Mouse (Mus musculus): ENCODE data around the gene Fntb. TPM values are rescaled to one million over a fixed set of nuclear protein-coding genes. Genes with fewer than 3 reads are reported as not detected.
A peak's percentile ranks its signal among the peaks of the same experiment; 100 is the strongest.

Gene Fntb
- polyA plus RNA-seq, 1 experiment from 2014 or later = 30.9 TPM

DNA sequence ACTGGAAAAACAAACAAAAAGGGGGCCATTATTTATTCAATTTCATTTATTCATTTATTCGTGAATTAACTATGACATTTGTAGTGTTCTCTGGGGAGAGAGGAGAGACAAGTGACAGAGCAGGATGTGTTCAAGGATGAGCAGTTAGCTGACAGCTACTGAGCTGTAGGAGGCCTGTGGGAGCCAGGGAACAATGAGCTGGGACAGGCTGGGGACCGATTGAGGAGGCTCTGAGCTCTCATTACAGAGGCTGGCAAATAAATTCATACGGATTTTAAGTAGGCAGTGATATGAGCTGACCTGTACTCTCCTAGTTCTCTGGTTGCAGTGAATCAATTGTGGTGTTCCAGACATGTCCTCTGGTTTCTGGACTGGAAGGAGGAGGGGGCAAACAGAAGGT, 125.8 kb downstream of the Fntb start:
- no peak overlapping the region for H3K27ac ChIP-seq (ENCODE audit: poor library complexity, severe bottlenecking)

DNA sequence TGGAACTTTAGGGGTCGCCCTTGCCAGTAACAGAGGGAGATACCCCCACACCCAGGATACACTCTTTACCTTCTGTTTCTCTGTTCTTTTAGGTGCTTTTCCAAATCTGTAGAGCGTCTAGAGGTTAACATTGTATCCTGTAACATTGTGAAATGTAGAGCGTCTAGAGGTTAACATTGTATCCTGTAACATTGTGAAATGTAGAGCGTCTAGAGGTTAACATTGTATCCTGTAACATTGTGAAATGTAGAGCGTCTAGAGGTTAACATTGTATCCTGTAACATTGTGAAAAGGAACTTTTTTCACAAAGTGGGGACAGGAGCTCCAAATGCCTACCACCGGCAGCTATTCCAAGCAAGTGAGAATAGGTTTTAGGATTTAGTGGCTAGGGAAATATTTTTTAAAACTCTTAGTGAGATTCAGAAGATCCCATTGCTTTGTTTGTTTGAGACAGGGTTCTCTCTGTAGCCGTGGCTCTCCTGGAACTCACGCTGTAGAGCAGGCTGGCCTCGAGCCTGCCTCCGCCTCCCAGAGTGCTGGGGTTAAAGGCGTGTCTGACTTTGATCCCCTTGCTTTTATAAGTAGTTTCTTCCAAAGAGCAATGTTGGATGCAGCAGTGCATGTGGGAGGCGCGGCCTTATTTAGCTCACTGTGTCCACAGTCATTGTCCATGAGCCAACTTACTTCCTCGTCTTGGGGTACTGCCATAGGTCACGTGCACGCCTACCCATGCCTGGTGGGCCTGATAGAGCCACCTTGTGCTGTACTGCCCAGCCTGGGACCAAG, 127.7 kb downstream of the Fntb start:
- no peak overlapping the region for H3K4me2 ChIP-seq
- H3K9me3 ChIP-seq (replicated peaks) = no peaks in the 10 kb centered on the region
- no peak overlapping the region for H3K27ac ChIP-seq (ENCODE audit: poor library complexity, severe bottlenecking)
- peaks cover 25% of the 10 kb centered on the region for H3K36me3 ChIP-seq
- H3K4me3 ChIP-seq = no peak overlapping the region
- no peak for ATAC-seq (ENCODE audit: insufficient number of reproducible peaks, low FRiP score)
- no peak overlapping the region for H3K9ac ChIP-seq
- peaks cover 30% of the 10 kb centered on the region for H3K4me1 ChIP-seq (replicated peaks)
- WGBS = 90% methylated on average over 16 of the region's 16 CpGs
- H3K27me3 ChIP-seq (replicated peaks) = no peaks in the 10 kb centered on the region

More for the DNA sequence above, 125.8 kb downstream of the Fntb start:
- Histone ChIP-seq H3K9ac (no peak overlapping the region), H3K27me3 (replicated peaks) (no peaks in the 10 kb centered on the region), H3K36me3 (peaks cover 26% of the 10 kb centered on the region), H3K4me1 (replicated peaks) (peaks cover 34% of the 10 kb centered on the region), H3K4me3 (no peak overlapping the region), H3K9me3 (replicated peaks) (no peaks in the 10 kb centered on the region), H3K4me2 (no peak overlapping the region)
- ATAC-seq (ENCODE audit: insufficient number of reproducible peaks, low FRiP score) = no peak
- 82% methylated on average over 3 of the region's 3 CpGs for WGBS

DNA sequence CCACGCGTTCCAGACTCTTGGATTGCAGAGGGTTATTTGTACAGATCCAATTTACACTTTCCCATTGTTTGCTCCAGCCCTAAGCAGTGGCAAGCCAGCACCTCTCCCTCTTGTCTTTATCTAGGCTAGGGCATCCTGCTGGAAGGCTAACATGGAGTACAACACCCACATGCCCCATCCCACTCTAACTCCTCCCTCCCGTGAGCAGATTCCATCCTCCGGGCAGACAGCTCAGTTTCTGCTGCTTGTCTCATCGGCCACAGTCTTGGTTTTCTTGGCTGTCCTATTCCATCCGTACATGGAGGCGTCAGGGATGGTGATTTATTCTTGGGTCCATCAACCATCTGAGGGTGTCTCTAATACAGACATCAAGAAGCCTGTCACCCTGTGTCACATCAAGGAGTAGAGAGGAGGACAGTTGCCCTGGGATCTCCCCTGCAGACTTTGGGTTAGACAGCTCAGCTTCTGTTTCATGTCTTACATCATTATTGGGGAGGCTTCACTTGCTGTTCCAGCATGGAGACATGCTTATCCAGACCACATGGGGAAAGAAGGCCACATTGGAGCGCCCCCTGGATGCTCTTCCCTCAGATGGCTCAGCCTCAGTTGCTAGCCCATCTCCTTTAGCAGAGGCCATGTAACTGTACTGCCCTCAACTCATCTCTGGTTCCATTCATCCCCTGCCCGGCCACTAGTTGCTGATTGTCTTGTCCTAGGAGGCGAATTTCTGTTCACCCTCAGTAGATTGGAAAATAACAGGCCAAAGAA, 129.6 kb downstream of the Fntb start:
- H3K4me3 ChIP-seq = no peak overlapping the region
- H3K27ac ChIP-seq (ENCODE audit: poor library complexity, severe bottlenecking) = peak overlapping the region; percentile 76
- H3K4me1 ChIP-seq (replicated peaks) = peaks cover 30% of the 10 kb centered on the region
- H3K27me3 ChIP-seq (replicated peaks) = no peaks in the 10 kb centered on the region
- no peak for ATAC-seq (ENCODE audit: insufficient number of reproducible peaks, low FRiP score)
- H3K36me3 ChIP-seq = peaks cover 22% of the 10 kb centered on the region
- 71% methylated on average over 10 of the region's 10 CpGs for WGBS
- H3K4me2 ChIP-seq = no peak overlapping the region
- no peaks in the 10 kb centered on the region for H3K9me3 ChIP-seq (replicated peaks)
- H3K9ac ChIP-seq = no peak overlapping the region

DNA sequence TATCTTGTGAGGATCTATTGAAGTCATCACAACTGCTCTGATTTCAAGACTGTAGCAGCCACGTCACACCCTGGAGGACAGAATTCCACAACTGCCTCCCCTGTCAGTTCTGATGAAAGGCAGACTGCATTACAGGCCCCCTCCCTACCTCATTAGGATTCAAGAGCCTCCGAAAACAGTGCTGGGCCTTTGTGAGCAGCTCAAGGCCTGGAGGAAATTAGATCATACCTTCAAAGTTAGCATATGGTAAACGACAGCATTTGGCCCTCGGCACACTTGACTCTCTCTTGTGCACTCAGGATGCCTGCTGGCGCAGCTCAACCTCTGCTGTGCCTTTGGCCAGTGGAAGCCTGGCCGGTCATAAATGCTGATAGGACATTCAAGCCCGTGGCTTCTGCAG, 130.4 kb downstream of the Fntb start:
- Histone ChIP-seq H3K4me2 (peak overlapping the region; percentile 1; the same call in 1 of the 2 replicates), H3K36me3 (peaks cover 28% of the 10 kb centered on the region), H3K9ac (no peak overlapping the region), H3K4me3 (no peak overlapping the region), H3K4me1 (replicated peaks) (peaks cover 30% of the 10 kb centered on the region), H3K27me3 (replicated peaks) (no peaks in the 10 kb centered on the region), H3K9me3 (replicated peaks) (no peaks in the 10 kb centered on the region), H3K27ac (ENCODE audit: poor library complexity, severe bottlenecking) (peak overlapping the region; percentile 76)
- WGBS = 16% methylated on average over 7 of the region's 7 CpGs
- peak; percentile 70 for ATAC-seq (ENCODE audit: insufficient number of reproducible peaks, low FRiP score)

DNA sequence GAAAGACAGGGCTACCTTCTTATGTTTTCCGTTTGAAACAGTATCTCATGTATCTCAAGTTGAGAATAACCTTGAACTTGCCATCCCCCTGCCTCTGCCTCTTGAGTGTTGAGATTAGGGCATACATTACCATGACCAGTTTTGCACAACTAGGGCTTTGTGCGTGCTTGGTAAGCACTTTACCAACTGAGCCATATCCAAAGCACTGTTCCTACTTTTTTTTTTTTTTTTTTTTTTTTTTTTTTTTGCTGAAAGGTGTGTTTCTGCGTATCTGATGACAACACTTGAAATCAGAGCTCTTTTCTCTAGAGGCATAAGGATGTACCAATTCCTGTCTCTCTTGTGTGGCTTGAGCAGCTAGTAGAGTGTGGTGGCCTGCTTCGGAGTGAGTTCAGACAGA, 131.2 kb downstream of the Fntb start:
- Histone ChIP-seq H3K4me3 (no peak overlapping the region), H3K9me3 (replicated peaks) (no peaks in the 10 kb centered on the region), H3K9ac (no peak overlapping the region), H3K4me2 (no peak overlapping the region), H3K36me3 (peaks cover 33% of the 10 kb centered on the region), H3K4me1 (replicated peaks) (peaks cover 25% of the 10 kb centered on the region), H3K27me3 (replicated peaks) (no peaks in the 10 kb centered on the region), H3K27ac (ENCODE audit: poor library complexity, severe bottlenecking) (peak overlapping the region; percentile 76)
- WGBS = 80% methylated on average over 4 of the region's 4 CpGs
- ATAC-seq (ENCODE audit: insufficient number of reproducible peaks, low FRiP score) = no peak

DNA sequence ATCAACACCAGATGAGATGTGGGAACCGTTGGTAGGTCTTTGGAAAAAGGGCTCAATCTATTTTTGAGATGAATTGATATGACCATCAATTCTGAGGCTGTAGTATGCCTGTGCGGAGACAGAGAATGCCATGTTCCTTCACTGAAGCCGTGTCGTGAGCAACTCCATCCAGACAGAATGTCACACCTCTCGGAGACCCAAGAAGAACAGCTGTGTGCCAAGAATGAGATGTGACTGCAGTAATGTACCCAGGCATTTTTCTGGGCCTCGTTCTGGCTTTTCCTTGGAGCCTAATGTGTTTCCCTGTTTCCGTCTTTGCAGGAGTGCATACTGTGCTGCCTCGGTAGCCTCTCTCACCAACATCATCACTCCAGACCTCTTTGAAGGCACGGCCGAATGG, 131.6 kb downstream of the Fntb start:
- no peaks in the 10 kb centered on the region for H3K27me3 ChIP-seq (replicated peaks)
- H3K27ac ChIP-seq (ENCODE audit: poor library complexity, severe bottlenecking) = no peak overlapping the region
- no peak overlapping the region for H3K9ac ChIP-seq
- no peaks in the 10 kb centered on the region for H3K9me3 ChIP-seq (replicated peaks)
- H3K4me3 ChIP-seq = no peak overlapping the region
- H3K4me2 ChIP-seq = no peak overlapping the region
- peaks cover 29% of the 10 kb centered on the region for H3K36me3 ChIP-seq
- ATAC-seq (ENCODE audit: insufficient number of reproducible peaks, low FRiP score) = no peak
- 85% methylated on average over 10 of the region's 10 CpGs for WGBS
- H3K4me1 ChIP-seq (replicated peaks) = peaks cover 22% of the 10 kb centered on the region

DNA sequence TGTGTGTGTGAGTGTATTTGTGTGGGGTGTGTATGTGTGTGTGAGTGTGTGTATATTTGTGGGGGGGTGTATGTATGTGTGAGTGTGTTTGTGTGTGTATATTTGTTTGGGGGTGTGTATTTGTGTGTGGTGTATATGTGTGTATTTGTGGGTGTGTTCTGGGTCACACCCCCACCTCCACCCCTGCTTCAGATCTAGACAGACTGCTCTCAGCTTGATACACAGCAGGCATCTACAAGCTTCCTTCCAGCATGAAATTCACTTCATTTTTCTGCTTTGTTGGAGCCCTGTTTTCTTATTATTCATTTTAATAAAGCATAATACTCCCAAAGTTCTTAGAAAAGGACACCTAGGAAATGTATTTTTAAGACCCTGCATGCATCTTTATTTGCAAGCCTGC, 132.8 kb downstream of the Fntb start:
- ATAC-seq (ENCODE audit: insufficient number of reproducible peaks, low FRiP score) = no peak
- Histone ChIP-seq H3K27me3 (replicated peaks) (no peaks in the 10 kb centered on the region), H3K27ac (ENCODE audit: poor library complexity, severe bottlenecking) (no peak overlapping the region), H3K4me2 (no peak overlapping the region), H3K9me3 (replicated peaks) (no peaks in the 10 kb centered on the region), H3K9ac (no peak overlapping the region), H3K4me3 (no peak overlapping the region), H3K4me1 (replicated peaks) (peaks cover 22% of the 10 kb centered on the region), H3K36me3 (peaks cover 22% of the 10 kb centered on the region)

DNA sequence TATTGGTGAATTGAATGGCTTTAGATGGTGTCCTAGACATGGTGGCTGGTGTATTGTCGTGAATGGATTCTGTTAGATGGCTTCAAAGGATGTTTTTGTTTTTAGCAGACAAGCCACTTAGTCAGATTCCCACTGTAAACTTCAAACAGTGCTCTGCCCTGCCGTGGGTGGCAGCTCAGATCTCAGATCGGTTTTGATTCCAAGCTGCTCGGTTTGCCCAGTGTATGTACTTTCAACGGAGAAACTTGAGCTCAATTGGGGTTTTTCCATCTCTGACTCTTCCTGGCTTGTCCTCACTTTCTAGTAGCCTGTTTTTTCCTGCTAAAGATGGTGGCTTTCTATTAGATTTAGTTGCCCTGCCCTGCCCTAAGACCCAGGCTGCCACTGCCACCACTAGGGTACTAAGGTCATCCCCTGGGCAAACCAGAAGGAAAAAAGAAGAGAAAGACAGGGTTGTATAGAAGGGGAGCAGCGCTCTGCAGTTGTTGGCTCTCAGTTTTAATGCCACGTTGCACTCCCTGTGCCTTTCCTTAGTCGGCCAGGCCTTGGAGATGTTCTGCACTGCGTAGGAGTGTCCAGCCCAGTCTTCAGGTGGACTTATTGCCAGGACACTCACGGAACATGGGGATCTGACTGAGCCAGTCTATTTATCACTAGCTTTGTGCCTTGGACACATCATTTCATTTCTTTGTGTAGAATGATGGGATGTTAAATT, 134.0 kb downstream of the Fntb start:
- Histone ChIP-seq H3K27me3 (replicated peaks) (no peaks in the 10 kb centered on the region), H3K4me1 (replicated peaks) (peaks cover 21% of the 10 kb centered on the region), H3K9ac (no peak overlapping the region), H3K9me3 (replicated peaks) (no peaks in the 10 kb centered on the region), H3K4me2 (no peak overlapping the region), H3K4me3 (no peak overlapping the region), H3K36me3 (peaks cover 22% of the 10 kb centered on the region), H3K27ac (ENCODE audit: poor library complexity, severe bottlenecking) (no peak overlapping the region)
- 88% methylated on average over 10 of the region's 10 CpGs for WGBS
- ATAC-seq (ENCODE audit: insufficient number of reproducible peaks, low FRiP score) = no peak

DNA sequence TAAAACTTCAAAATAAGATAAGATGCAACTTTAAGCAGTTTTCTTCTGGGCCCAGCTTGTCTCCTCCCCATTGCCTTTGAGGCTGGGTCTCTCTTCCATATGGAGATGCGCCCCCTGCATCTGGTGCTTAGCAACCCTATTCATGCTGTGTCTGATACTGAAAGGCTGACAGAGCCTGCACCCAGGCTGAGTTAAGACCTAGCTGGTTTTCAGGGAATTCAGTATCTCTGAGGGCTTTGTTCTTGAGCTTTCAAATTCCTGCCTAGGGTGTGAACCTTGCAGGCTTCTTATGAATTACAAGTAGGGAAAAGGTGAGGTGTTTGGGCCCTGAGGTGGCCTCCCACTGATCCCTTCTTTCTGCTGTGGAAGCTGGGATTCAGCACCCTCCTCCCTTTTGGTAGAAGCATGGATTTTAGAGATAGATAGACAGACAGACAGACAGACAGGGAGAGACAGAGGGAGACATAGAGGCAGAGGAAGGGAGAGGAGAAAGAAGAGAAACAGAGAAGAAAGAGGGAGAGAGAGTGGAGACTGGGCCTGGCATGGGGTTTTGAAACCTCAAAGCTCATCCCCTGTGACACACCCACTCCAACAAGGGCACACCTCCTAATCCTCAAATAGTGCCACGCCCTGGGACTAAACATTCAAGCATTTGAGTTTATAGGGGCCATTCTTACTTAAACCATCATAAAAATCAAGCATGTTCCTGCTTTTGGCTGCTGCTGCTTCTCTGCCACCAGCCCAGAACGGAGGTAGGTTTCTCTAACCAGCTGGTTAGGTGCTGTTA, 136.3 kb downstream of the Fntb start:
- no peak overlapping the region for H3K4me3 ChIP-seq
- no peak overlapping the region for H3K4me2 ChIP-seq
- WGBS = 87% methylated on average over 3 of the region's 3 CpGs
- H3K27ac ChIP-seq (ENCODE audit: poor library complexity, severe bottlenecking) = no peak overlapping the region
- H3K9me3 ChIP-seq (replicated peaks) = no peaks in the 10 kb centered on the region
- H3K4me1 ChIP-seq (replicated peaks) = no peaks in the 10 kb centered on the region
- H3K36me3 ChIP-seq = peaks cover 23% of the 10 kb centered on the region
- no peaks in the 10 kb centered on the region for H3K27me3 ChIP-seq (replicated peaks)
- ATAC-seq (ENCODE audit: insufficient number of reproducible peaks, low FRiP score) = no peak
- no peak overlapping the region for H3K9ac ChIP-seq

DNA sequence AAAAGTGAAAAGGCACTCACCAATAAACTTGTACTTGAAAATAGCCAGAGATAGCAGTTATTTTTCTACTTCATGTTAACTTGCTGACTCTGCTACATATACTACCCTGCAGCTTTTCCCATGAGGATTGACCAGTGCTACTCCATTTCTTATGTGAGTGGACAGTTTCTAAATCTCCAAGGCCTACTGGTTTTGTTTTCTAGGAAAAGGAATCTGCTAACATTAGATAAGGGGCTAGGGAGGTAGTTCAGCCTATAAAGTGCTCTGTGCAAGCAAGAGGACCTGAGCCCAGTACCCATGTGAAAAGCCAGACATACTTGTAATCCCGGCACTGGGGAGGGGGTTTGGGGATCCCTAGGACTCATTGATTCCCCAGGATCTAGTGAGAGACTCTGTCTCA, 140.9 kb downstream of the Fntb start:
- Histone ChIP-seq H3K9ac (no peak overlapping the region), H3K4me3 (no peak overlapping the region), H3K4me2 (no peak overlapping the region), H3K9me3 (replicated peaks) (no peaks in the 10 kb centered on the region), H3K27ac (ENCODE audit: poor library complexity, severe bottlenecking) (no peak overlapping the region), H3K4me1 (replicated peaks) (peaks cover 8% of the 10 kb centered on the region; the same call in 1 of the 2 replicates), H3K36me3 (peaks cover 25% of the 10 kb centered on the region), H3K27me3 (replicated peaks) (no peaks in the 10 kb centered on the region)
- 75% methylated on average over 1 of the region's 1 CpGs for WGBS
- no peak for ATAC-seq (ENCODE audit: insufficient number of reproducible peaks, low FRiP score)
